Mouse (Mus musculus) CD8-positive naive resting alpha-beta T cell, adult 2 months (primary cell): ENCODE results near the gene Btc.

ENCODE experiments used
- DNase-seq, 2 experiments: peaks; one replicate each; pipeline ENCODE4 v3.0.0; 2022; ENCODE audit warnings: low read depth in 2 of 2, low spot score in 2 of 2

Gene Btc

DNA sequence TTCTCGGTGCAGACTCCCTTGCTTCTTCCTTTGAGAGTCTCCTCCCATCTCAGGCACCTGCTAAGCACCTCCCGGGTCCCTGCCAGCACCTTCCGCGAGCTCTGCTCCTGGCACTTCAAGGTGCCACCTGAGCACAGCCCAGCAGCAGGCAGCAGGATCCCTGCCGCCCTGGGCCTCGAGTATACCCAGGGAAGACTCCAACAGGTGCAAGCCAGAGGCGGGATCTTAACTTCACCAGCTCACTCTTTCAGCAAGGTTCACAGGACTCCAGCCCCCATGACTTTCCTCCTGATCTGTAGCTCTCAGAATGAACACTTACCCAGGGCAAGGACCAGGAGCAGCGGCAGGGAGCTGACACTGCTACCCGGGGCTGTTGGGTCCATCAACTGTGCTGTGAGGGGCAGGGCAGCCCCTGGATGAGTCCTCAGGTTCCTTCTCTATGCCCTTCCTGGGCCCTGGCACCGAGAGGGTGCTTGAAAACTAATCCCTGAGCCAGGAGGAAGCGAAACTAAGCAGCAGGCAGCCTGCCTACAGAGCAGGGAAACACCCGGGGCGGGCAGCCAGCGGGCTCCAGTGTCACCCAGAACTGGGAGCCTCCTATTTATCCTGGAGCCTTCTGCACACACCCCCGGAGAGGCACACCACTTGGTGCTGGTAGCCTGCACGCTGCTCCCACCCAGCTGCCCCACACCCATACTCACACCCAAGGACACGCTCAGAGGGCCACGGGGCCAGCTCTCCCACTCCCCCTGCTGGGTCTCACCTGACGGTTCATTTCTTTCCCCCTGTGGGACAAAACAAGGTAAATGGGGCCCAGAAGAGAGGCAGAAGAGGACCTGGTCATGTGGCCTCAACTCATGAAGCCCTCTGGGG lies at the start of gene Btc:
Btc (minus strand) TSS at position 656 of the 873 bp plus-strand sequence.
- peak; percentile 61 to 69 for DNase-seq

DNA sequence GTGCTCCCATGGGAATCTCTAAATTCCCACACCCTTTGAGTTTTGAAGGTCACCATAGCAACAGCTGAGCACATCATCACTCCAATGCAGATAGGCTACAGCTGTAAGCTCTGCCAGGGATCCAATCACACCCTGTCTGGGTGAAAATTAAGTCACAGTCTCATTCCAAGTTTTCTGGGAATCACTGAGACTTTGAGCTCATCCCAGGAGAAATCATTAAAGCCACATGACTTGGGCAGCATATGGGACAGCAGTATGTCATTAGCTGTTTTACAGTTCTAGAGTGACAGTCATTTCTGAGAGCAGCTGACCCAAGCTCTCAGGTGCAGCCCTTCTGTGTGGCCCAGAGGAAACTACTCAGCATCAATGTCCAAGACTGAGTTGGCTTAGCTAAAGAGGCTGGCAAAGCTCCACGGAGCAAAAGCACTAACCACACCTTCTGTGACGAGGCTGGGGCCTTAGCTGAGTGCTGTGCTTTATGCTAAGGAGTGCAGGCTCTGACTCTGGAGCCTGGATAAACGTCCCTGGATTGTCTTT lies 42.3 kb upstream of the Btc start:
- DNase-seq = no peak

DNA sequence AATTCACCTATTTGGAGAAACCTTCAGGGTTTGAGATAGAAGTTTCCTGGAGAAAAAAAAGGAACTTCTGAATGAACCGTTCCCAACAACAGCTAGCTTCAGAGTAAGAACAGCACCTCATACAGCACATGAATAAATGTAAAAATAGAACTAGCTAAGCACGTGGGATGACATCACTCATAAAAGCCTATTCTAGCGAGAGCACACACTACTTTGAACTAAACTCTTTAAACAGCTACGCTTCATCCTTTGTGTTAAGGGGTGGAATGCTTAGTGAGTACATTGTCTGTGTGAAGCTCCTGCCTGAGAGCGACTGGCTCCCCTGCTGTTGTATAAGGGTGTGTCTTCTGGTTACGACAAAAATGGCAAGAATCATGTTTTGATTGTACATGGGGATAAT lies 33.8 kb upstream of the Btc start:
- DNase-seq = no peak

DNA sequence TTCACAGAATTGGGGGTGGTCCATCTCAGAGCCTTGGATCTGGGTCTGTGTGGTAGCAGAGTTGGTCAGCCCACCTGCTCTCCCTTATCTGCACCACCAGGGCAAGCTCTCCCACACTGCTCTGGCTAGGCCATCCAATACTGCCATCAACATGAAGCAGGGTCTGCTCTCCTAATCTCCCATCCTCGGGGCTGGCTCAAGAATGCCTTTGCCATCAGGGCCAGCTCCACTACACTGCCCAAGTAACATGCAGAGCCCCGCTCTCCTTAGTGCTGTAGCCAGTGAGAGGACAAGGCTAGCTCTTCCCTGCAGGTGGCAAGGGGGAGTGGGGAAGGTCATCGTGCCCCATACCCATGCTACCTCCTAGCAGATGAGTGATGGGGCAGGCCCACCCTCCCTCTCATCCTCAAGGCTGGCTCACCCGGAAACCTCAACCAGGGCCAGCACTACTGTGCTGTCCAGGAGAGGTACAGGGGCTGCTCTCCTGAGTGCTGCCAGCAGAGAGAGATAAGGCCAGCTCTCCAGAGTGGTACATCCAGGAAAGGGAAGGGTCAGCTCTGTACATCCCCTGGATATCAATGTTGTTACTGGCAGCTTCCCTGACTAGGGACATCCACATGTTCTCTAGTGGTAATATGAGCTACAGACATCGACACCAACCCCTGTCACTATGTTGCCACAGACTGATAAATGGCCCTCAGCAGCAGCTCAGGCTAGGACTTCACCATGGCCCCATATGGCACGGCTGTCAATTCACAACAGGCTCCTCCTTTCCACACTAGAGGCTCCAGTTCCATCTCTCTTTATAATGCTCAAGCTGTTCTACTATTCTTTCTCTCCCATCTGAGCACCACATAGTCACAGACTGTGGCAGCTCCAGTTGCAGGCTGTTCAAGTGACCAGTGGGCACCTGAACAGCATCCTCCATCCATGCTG lies 32.2 kb upstream of the Btc start:
- DNase-seq = no peak

DNA sequence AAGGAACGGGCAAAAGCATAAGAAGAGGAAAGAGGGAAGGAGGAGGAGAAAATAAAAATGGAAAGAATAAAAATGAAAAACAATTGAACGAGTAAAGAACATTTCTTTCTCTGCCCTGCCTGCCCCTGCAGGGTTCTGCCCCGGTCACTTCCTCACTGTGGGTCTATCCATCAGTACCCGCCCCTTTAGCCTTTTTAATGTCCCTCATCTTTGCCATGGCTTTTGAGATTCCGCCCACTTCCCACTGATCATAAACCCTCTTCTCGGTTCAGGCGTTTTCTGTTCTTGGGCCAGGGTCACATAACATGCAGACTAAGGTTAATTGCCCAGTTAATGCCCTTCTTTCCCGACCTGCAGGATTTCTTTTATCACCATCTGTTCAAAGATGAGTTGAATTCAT lies 25.8 kb upstream of the Btc start:
- DNase-seq = no peak

DNA sequence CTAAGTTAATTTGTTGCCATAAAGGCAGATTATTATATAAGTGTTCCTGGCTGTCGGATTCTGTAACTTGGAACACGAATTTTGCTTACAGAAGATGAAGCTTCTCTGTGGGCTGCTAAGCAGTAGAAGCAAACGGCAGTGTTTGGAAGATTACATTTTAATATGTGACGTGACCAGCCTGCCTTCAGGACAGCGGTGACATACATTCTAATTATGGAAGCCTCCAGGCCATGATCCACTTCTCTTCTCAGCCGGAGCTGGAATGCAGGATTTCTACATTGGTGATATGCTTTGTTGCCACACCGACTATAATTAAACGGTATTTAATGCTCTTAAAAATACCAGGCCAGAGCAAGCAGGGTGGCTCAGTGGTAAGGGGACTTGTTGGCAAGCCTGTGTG lies 11.0 kb upstream of the Btc start:
- DNase-seq = no peak

DNA sequence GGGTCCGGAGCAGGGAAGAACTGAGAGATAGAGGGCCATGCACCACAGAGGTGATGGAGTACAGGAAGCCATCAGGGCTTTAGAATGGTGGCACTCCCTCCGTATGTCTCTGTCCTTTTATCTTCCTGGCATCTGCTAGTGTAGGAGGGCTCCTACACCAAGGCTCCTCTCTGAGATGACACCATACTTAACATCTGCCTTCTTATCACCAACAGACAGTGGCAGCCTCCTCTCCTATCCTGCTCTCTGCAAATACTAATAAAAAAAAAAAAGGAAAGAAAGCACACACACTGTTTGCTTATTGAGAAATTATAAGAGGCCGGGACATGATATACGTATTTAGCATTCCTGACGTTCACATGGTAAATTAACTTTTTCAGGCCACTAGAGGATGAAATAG lies 1.5 kb upstream of the Btc start:
- no peak for DNase-seq

DNA sequence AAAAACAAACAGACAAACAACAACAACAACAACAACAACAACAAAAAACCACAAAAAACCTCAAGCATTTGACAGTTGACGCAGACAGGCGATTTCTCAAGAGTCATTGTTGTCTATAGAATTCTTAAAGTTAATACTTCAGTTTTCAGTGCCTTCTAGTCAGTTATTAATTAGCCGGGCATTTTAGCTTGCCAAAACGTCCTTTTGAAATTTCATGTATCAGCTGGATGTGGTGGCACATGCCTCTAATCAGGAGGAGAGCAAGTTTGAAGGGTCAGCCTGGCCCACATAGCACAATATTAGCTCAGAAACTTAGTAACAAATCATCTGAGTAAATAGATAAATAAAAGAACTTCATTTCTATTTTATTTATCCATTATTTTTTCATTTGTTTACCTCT lies 487 bp upstream of the Btc start:
- DNase-seq = no peak

DNA sequence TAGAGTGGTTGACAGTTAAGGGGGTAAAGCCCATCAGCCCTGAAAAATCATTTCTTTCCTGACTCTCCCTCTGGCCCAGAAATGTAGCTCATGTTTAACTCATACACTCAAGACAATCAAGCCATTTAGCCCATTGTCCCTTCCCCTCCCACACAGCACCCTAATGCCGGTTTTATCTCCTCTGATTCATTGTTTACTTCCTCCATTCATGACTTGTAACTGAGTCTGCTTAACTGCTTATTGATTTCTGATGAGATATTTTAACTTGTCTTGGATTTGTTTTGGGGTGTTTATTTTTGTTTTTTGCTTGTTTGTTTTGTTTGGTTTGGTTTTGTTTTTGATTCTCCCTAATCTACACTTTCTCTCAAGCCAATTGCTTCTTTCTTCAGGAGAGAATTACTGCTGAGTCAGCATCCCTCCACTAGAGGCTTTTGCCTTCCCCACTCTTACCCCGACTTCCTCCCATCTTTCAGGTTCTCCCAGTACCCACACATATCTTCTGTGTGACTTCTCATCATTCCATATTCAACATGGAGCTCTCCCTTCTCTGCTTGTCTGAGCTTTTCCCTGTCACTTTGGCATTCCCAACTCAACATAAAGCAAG lies 2.2 kb downstream of the Btc start:
- no peak for DNase-seq

DNA sequence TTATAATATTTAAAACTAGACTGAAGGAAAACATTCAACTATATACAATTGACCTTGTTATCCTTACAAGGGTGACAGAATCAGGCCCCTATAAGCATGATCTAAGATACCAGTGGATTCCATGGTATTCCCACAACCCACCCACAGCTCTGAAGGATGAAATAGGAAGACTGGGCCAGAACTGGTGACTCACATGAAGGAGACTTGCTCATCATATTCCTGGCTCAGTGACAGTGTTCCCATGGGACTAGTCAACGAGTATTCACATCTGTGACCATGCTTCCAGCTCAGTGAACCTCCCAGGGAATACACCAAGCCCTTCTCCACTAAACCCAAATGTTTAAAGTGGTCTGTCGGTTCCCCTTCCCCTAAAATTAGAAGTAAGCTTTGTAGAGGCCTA lies 27.3 kb downstream of the Btc start:
- DNase-seq = no peak

DNA sequence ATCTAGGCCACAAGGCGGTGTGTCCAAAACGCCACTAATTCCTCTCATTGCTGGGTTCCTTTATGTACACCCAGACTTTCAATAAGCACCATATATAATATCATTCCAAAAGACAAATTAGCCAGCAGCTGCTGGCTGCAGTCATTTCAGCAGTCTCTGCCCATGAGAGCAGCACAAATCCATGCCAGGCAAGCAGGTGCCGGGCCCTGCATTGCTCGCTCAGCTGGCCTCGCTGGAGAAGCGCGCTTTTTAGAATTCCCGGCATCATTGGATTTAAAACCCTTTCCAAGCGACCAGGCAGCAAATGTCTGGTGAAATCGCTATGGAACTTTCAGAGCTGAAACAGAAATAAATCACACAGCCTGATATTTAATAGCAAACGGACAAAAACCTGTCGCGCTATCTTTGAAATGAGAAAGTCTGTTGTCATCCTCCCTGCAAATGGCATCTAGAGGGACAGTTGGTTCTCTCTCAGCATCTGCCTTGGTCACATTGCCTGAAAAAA lies 34.7 kb downstream of the Btc start:
- no peak for DNase-seq

DNA sequence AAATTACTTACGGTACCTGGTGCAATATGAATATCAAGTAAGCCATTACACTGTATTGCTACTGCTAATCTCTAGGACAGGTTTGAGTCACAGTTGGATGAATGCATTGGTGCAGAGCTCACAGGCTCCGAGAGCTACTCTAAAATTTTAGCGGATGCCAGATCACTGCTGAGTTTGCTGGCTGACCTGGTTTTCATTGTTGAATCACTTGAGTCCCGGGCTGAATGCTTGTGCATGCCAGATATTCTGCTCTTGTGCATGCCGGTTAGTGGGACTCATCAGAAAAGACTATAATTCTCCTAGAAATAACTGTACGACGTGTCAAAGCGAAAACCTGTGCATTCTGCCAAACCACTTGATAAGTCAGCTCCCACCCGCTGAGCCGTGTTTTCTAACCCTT lies 35.9 kb downstream of the Btc start:
- DNase-seq = no peak

DNA sequence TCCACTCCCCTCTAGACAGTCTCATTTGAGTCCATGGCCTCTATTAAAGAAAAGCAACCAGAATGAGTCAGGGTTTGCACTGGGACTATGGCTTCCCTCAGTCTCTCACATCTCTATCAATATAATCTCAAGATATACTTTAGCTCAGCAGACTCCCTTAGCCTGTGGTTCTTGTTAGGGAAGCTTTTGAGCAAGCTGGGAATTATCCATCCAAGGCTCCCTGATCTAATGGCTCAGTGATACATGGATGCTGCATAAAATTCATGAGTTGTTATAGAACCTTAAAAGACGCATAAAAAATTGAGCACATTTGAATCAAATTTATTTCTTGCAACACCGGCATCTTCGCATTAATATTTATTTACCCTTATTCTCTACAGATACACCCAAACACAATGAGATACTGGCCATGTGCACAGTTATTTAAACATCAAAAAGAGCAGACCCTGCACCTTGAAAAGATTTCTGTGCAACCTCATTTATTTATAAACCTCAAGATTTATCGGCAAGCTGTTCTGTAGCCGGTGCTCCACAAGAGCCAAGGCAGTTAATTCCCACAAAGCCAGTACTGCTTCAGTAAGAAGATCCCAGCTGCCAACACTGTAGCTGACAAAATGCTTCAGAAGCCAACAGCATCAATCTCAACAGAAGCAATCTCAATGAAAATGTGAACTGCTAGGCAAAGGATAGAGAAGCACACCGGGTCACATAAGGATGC lies 39.4 kb downstream of the Btc start:
- no peak for DNase-seq

DNA sequence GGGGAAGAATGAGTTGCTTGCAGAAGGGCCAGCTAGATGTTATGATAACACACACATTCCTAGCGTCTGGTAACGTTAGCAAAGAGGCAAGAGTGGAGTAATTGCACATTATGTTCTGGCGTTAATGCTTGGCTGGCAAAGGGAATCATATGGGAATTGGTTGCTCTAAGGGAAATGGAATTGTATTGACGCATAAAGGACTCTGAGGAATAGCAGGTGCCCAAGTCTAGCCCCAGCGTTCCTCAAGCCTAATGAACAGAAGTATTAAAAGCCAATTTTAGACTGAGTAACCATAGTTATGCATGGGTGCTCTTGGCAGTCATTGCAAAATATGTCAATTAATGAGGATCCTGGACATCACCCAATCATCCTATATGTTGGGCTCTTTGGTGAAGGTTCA lies 50.1 kb downstream of the Btc start:
- DNase-seq = no peak

DNA sequence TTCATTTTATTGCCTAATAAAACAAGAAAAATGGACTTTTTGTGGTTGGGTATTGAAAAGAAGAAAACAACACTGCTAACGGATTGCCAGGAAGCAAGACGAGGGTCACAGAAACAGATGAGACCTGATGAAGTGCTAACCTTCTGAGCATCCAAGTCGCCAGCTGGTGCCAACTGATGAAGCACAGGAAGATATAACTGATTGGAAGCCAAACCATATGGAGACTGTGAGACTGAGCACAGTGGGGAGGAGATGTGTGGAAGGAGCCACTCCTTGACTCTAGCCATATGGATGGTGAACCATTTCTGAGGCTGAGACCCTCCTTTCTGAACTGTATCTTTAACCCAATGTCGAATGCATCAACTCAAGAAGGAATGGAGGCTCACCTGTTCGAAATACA lies 57.1 kb downstream of the Btc start:
- DNase-seq = no peak

DNA sequence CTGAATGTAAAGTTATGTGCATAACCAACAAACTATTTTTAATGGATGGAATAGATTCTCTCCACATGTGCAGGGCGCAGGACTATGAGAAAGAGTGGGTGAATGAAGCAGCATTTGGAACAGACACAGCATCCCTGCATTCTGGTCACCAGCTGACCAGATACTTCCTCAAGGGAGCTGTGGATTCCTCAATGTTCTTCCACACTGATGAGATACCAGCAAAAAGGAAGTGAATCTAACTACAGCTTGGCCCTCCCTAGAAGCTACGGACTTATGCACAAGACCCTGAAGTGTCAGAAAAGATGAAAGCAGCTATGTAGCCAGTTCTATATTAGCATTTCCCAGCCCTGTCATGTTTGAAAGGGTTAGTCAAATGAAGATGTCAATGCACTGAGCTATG lies 57.7 kb downstream of the Btc start:
- no peak for DNase-seq

DNA sequence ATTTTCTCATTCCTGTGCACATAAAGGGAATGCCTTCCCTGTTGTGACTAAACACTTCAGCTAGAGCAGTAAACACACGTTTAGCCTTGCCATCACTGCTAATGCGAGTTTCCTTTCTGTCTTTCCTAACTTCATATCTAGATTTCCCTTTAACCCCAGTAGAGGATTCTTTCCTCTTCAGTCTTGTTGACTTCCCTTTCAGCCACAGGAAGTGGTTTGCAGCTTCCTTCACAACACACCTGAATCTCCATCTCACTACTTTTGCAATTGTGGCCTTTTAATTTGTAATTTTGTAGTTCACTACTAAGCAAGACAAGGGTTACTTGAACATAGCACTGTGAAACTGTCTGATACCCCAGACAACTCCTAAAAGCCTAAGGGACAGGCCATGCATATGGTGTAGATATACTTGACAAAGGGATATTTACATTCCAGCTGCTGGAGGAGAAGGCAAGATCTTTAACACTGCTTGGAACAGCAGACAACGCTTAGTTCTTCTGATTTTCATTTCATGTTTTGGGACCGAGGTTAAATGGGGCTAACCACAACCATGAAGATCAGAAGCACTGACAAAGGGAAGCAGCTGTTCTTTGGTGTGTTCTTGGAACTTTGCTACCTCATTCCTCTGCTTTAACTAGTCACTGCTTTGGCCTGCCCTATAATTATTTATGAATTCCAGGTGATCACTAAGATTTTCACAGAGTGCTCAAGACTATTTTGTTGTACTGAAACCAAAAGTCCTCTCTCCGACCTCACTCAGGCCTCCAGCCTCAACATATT lies 60.6 kb downstream of the Btc start:
- DNase-seq = peak; percentile 10 to 46

DNA sequence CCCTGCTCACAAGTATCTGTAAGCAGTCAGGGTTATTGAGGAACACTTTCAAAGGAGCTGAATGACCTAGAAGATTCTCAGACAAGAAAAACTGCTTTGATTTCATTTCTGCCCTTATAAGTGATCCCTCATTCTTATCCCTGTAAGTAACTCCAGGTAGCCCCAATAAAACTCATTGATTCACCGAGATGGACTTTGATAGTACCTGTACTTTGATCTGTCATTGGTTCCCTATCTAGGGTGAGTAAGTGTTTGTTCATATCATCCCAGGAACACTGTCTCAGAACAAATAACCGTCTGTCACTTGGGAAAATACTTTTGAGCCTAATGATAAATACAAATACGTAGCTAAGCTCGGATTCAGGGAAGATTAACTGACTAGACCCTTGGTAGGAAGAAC lies 68.6 kb downstream of the Btc start:
- no peak for DNase-seq

DNA sequence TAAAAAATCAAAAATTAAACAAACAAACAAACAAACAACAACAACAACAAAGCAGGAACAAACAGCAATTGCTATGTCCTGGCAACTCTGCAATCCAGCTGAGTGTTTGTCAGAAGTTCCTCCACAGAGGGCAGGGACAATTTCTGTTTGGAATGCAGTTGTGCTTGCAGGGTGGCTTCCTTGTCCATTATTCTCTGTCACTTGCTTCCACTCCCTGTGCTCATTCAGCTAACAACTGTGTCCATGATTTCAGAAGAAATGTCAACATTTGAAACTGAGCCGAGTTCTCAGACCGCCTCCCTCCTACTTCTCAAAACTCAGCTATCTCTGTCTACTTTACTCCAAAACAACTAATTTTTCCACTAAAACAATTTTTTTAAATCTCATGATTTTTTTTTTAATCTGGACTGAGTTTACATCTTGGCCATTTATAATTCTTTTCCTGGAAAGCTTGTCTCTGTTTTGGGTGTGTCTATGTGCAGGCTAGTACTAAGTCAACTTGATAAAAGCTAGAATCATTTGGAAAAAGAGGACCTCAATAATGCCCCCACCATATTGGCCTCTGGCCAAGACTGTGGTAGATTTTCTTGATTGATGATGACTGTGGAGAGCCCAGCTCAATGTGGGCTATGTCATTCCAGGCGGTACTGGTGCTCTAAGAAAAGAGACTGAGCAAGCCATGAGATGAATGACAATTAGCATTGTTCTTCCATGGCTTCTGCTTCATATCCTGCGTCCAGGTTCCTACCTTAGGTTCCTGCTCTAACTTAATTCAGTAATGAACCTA lies 70.5 kb downstream of the Btc start:
- no peak for DNase-seq
